Mouse (Mus musculus) intestine, embryonic 16.5 days (tissue): ENCODE measurements around the gene Slc27a1. TPM values are rescaled to one million over a fixed set of nuclear protein-coding genes. Genes with fewer than 3 reads are reported as not detected.

Experiments
- microRNA-seq: library from miRNA; unstranded; fragments of <30 nt; microRNA quantifications from one replicate; pipeline ENCODE4, GENCODE M21; 2016
- polyA plus RNA-seq: library from polyadenylated mRNA; unstranded; fragments of >200 nt; fragmentation: Nextera tagmentation; extraction: Ambion mirVana; gene quantifications from 2 replicates; pipeline ENCODE4 v1.2.1, GENCODE M21; 2015

The Slc27a1 gene
- polyA plus RNA-seq, 1 experiment from 2014 or later, result 24.3 TPM

Small RNA genes lying within 50 kb of the gene (microRNA-seq; reads per million reads assigned to microRNA genes)
- not detected for gene Mir6769b

Other genes starting within 250 kb of the Slc27a1 start
- 89.5 and 95.8 TPM in 2 replicates for gene Use1, start 202.0 kb upstream of the Slc27a1 start, polyA plus RNA-seq
- 6.3 and 8.5 TPM in 2 replicates for gene Ocel1, start 197.6 kb upstream of the Slc27a1 start, polyA plus RNA-seq
- gene Nr2f6, start 186.9 kb upstream of the Slc27a1 start, polyA plus RNA-seq, result 35.8 and 51.1 TPM in 2 replicates
- gene Ushbp1, start 173.1 kb upstream of the Slc27a1 start, polyA plus RNA-seq, result 10.8 and 10.9 TPM in 2 replicates
- gene Babam1, start 172.0 kb upstream of the Slc27a1 start, polyA plus RNA-seq, result 84.7 and 86.9 TPM in 2 replicates
- gene Ankle1, start 162.9 kb upstream of the Slc27a1 start, polyA plus RNA-seq, result 32.0 and 39.4 TPM in 2 replicates
- 24.0 and 25.1 TPM in 2 replicates for gene Abhd8, start 105.2 kb upstream of the Slc27a1 start, polyA plus RNA-seq
- 224 and 234 TPM in 2 replicates for gene Mrpl34, start 103.9 kb upstream of the Slc27a1 start, polyA plus RNA-seq
- 88.1 and 91.7 TPM in 2 replicates for gene Dda1, start 99.7 kb upstream of the Slc27a1 start, polyA plus RNA-seq
- gene Ano8, start 82.9 kb upstream of the Slc27a1 start, polyA plus RNA-seq, result 0.20 and 0.43 TPM in 2 replicates
- gene Gtpbp3, start 80.8 kb upstream of the Slc27a1 start, polyA plus RNA-seq, result 14.0 and 14.9 TPM in 2 replicates
- gene Plvap, start 57.1 kb upstream of the Slc27a1 start, polyA plus RNA-seq, result 70.9 and 80.9 TPM in 2 replicates
- 0.26 and 0.28 TPM in 2 replicates for gene Ccdc194, start 43.2 kb upstream of the Slc27a1 start, polyA plus RNA-seq
- 38.8 and 42.0 TPM in 2 replicates for gene Bst2, start 31.4 kb upstream of the Slc27a1 start, polyA plus RNA-seq
- gene Mvb12a, start 26.0 kb upstream of the Slc27a1 start, polyA plus RNA-seq, result 126 and 130 TPM in 2 replicates
- gene Tmem221, start 10.0 kb upstream of the Slc27a1 start, polyA plus RNA-seq, result 1.3 and 1.8 TPM in 2 replicates
- gene Nxnl1, start 2.3 kb upstream of the Slc27a1 start, polyA plus RNA-seq, result 0.06 TPM in 1 of 2 replicates, not detected in the other
- 244 and 252 TPM in 2 replicates for gene Pgls, start 23.3 kb downstream of the Slc27a1 start, polyA plus RNA-seq
- gene Fam129c, start 28.8 kb downstream of the Slc27a1 start, polyA plus RNA-seq, result 3.0 and 3.5 TPM in 2 replicates
- 68.0 and 70.5 TPM in 2 replicates for gene Colgalt1, start 42.1 kb downstream of the Slc27a1 start, polyA plus RNA-seq
- gene Unc13a, start 102.9 kb downstream of the Slc27a1 start, polyA plus RNA-seq, result 0.98 and 1.2 TPM in 2 replicates
- gene Jak3, start 107.4 kb downstream of the Slc27a1 start, polyA plus RNA-seq, result 11.5 and 13.5 TPM in 2 replicates
- 2.4 and 2.5 TPM in 2 replicates for gene Insl3, start 120.3 kb downstream of the Slc27a1 start, polyA plus RNA-seq
- gene B3gnt3, start 132.9 kb downstream of the Slc27a1 start, polyA plus RNA-seq, result 19.2 and 20.9 TPM in 2 replicates
- gene Fcho1, start 156.8 kb downstream of the Slc27a1 start, polyA plus RNA-seq, result 5.0 and 6.4 TPM in 2 replicates